Comparison of ENCODE assay signal across 7 mouse cellular contexts in the genomic region with DNA sequence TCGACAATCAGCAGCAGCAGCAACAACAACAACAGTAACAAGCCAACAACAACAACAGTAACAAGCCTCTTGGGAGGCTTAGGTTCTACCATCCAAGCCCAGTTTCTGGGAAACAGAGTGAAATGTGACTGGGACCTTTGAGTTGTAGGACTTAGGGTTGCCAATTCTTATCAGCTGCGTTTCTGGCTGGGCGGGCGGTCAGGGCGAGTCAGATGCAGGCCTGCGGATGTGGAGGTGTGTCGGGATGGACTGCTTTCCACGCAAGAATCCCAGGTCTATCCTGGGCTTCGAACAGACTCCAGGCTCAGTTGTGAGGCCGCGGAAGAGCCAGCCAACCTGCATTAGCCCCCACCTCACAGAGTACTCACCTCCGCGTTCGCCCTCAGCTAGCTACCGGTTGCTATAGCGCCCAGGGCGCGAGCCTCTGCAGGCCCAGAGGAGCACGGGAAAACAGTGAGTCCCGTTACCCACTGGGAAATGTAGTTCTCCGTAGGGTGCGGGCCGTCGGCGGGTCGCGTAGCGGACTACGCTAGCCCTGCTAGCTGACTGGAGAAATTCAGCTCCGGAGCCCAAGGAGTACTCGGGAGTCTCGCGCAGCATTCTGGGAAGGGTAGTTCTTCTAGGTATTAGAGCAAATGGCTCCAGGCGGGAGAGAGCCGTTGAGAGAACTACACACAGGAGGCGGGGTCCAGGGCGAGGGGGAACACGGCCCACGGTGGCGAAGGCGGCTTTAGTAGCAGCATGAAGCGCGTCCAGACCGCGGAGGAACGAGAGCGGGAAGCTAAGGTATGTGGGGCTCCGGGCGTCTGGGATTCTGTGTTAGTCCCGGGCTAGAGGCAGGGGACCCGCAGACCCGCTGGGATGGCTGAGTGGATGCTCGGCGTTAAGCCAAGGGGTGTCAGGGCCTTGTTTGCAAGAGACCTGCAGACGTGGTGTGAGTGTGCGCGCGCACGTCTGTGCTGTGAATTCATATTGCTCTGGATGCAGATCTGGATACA. TPM values are rescaled to one million over a fixed set of nuclear protein-coding genes. Genes with fewer than 3 reads are reported as not detected.
DNase-seq lines count a peak whose midpoint lies in the region; ATAC-seq lines count a peak whose summit lies in the region.

A gene (minus strand): TSS at position 428 of the 998 bp plus-strand sequence.
A gene (plus strand): TSS at position 691 of the 998 bp plus-strand sequence.

- no peaks in the 10 kb centered on the region for H3K9me3 ChIP-seq in embryonic facial prominence, embryonic 11.5 days (replicated peaks; ENCODE audit: control insufficient read depth, low read length)
- no peaks in the 10 kb centered on the region for H3K9me3 ChIP-seq in limb, embryonic 10.5 days (replicated peaks)
- H3K9me3 ChIP-seq in midbrain, embryonic 13.5 days: no peaks in the 10 kb centered on the region

- H3K9ac ChIP-seq in embryonic facial prominence, embryonic 11.5 days (replicated peaks; ENCODE audit: low read length): peak within 1 kb of the TSS; percentile 92
- peak within 1 kb of the TSS; percentile 77 for H3K9ac ChIP-seq in midbrain, embryonic 13.5 days (replicated peaks)

- WGBS in embryonic facial prominence, embryonic 11.5 days: 1% methylated on average over 59 of the region's 59 CpGs
- 1% methylated on average over 59 of the region's 59 CpGs for WGBS in limb, embryonic 10.5 days
- whole genome bisulfite sequencing in midbrain, embryonic 13.5 days: 1% methylated on average over 59 of the region's 59 CpGs

- peak; percentile 100 for ATAC-seq in embryonic facial prominence, embryonic 11.5 days (replicated peaks; ENCODE audit: insufficient number of reproducible peaks, low FRiP score, low TSS enrichment, low read depth)
- ATAC-seq in granulocyte monocyte progenitor cell, adult 5-6 weeks (replicated peaks; ENCODE audit: poor library complexity, severe bottlenecking): peak; percentile 96
- peak; percentile 100 for ATAC-seq in midbrain, embryonic 13.5 days

- H3K4me2 ChIP-seq in embryonic facial prominence, embryonic 11.5 days (ENCODE audit: low read depth, low read length): peak within 1 kb of the TSS; percentile 73
- peak within 1 kb of the TSS; percentile 89 for H3K4me2 ChIP-seq in midbrain, embryonic 13.5 days (replicated peaks)

- H3K4me1 ChIP-seq in embryonic facial prominence, embryonic 11.5 days (ENCODE audit: control insufficient read depth, insufficient read depth, low read length): no peaks in the 10 kb centered on the region
- peaks cover 19% of the 10 kb centered on the region for H3K4me1 ChIP-seq in limb, embryonic 10.5 days
- peaks cover 39% of the 10 kb centered on the region for H3K4me1 ChIP-seq in midbrain, embryonic 13.5 days (replicated peaks)

- no peaks in the 10 kb centered on the region for H3K27me3 ChIP-seq in embryonic facial prominence, embryonic 11.5 days (ENCODE audit: control insufficient read depth, insufficient read depth, low read length)
- no peaks in the 10 kb centered on the region for H3K27me3 ChIP-seq in limb, embryonic 10.5 days (ENCODE audit: low read depth, poor library complexity, severe bottlenecking)
- no peaks in the 10 kb centered on the region for H3K27me3 ChIP-seq in midbrain, embryonic 13.5 days

- no peaks in the 10 kb centered on the region for H3K36me3 ChIP-seq in embryonic facial prominence, embryonic 11.5 days (replicated peaks; ENCODE audit: control insufficient read depth, insufficient read depth, low read depth, low read length)
- H3K36me3 ChIP-seq in limb, embryonic 10.5 days: 0 out of 2 replicates have a peak, but pooled peaks cover 8% of the 10 kb centered on the region
- no peaks in the 10 kb centered on the region for H3K36me3 ChIP-seq in midbrain, embryonic 13.5 days

- peak; percentile 97 for DNase-seq in adrenal gland, postnatal 14 days
- DNase-seq in embryonic facial prominence, embryonic 11.5 days (ENCODE audit: low spot score): peak; percentile 100
- DNase-seq in kidney, adult 11 months: peak; percentile 98
- DNase-seq in limb, embryonic 10.5 days (ENCODE audit: low spot score): peak; percentile 95
- peak; percentile 85 for DNase-seq in spleen, adult 12 weeks (ENCODE audit: low spot score)

- H3K4me3 ChIP-seq in embryonic facial prominence, embryonic 11.5 days (ENCODE audit: low read depth, low read length): peak within 1 kb of the TSS; percentile 70
- peak within 1 kb of the TSS; percentile 66 for H3K4me3 ChIP-seq in limb, embryonic 10.5 days
- peak within 1 kb of the TSS; percentile 53 for H3K4me3 ChIP-seq in midbrain, embryonic 13.5 days (replicated peaks)

- 0 out of 2 replicates have a peak within 1 kb of the TSS, but pooled peaks have one; percentile 56 for H3K27ac ChIP-seq in embryonic facial prominence, embryonic 11.5 days (replicated peaks; ENCODE audit: low read depth, low read length)
- H3K27ac ChIP-seq in limb, embryonic 10.5 days: peak within 1 kb of the TSS; percentile 94
- peak within 1 kb of the TSS; percentile 67 for H3K27ac ChIP-seq in midbrain, embryonic 13.5 days

RNA-seq across cellular contexts. Expression of the first gene that starts in this region (rescaled TPM):
- 7.1 and 10.5 TPM in 2 replicates for total RNA-seq in adrenal gland, postnatal 14 days (2021)
- polyA plus RNA-seq in embryonic facial prominence, embryonic 11.5 days (2014; fragmentation: Nextera tagmentation; extraction: Ambion mirVana): 10.6 and 16.5 TPM in 2 replicates
- 8.7 and 11.9 TPM in 2 replicates for total RNA-seq in granulocyte monocyte progenitor cell, adult 5-6 weeks (2014; fragmentation: Nextera tagmentation)
- 7.6 and 12.5 TPM in 2 replicates for total RNA-seq in granulocyte monocyte progenitor cell, adult 5-6 weeks (2017)
- polyA plus RNA-seq in limb, embryonic 10.5 days (2016; fragmentation: Nextera tagmentation; extraction: Ambion mirVana): 11.8 and 13.1 TPM in 2 replicates
- polyA plus RNA-seq in midbrain, embryonic 13.5 days (2015; fragmentation: Nextera tagmentation; extraction: Ambion mirVana): 14.0 TPM in 2 replicates

RNA-seq across cellular contexts. Expression of the second gene that starts in this region (rescaled TPM):
- total RNA-seq in adrenal gland, postnatal 14 days (2021): 68.1 and 73.2 TPM in 2 replicates
- polyA plus RNA-seq in embryonic facial prominence, embryonic 11.5 days (2014; fragmentation: Nextera tagmentation; extraction: Ambion mirVana): 94.8 and 99.8 TPM in 2 replicates
- total RNA-seq in granulocyte monocyte progenitor cell, adult 5-6 weeks (2014; fragmentation: Nextera tagmentation): 48.1 and 61.5 TPM in 2 replicates
- 25.1 and 31.4 TPM in 2 replicates for total RNA-seq in granulocyte monocyte progenitor cell, adult 5-6 weeks (2017)
- polyA plus RNA-seq in limb, embryonic 10.5 days (2016; fragmentation: Nextera tagmentation; extraction: Ambion mirVana): 82.4 and 100 TPM in 2 replicates
- polyA plus RNA-seq in midbrain, embryonic 13.5 days (2015; fragmentation: Nextera tagmentation; extraction: Ambion mirVana): 128 and 131 TPM in 2 replicates

Comparison
In these comparisons a context has a peak if more than half of its experiments do, and no peak if none do; other contexts are left out.
1. Peak in every context shown above with its lines: DNase-seq, ATAC-seq, H3K4me3 ChIP-seq and H3K27ac ChIP-seq.